8 mouse cellular contexts compared by ENCODE assay signal in genomic region chr17:28232475-28233060, GRCm38 (mm10). TPM values are rescaled to one million over a fixed set of nuclear protein-coding genes. Genes with fewer than 3 reads are reported as not detected.
DNase-seq lines count a peak whose midpoint lies in the region; ATAC-seq lines count a peak whose summit lies in the region.

Ppard (plus strand) TSS chr17:28232700.

- H3K4me1 ChIP-seq in hindbrain, embryonic 13.5 days (replicated peaks): peaks cover 31% of the 10 kb centered on the region

- peak; percentile 91 for ATAC-seq in hindbrain, embryonic 13.5 days (ENCODE audit: low FRiP score)

- no peaks in the 10 kb centered on the region for H3K36me3 ChIP-seq in hindbrain, embryonic 13.5 days

- H3K27ac ChIP-seq in hindbrain, embryonic 13.5 days: peak within 1 kb of the TSS; percentile 78

- peak within 1 kb of the TSS; percentile 81 for H3K4me2 ChIP-seq in hindbrain, embryonic 13.5 days

- H3K9ac ChIP-seq in hindbrain, embryonic 13.5 days: peak within 1 kb of the TSS; percentile 83

- WGBS in hindbrain, embryonic 13.5 days: under 1% methylated on average over 53 of the region's 57 CpGs

- DNase-seq in NIH3T3 (ENCODE audit: low read depth): peak; percentile 99
- DNase-seq in cerebellum, postnatal 10 days: peak; percentile 100
- peak; percentile 89 to 96 for DNase-seq in frontal cortex, postnatal 14 days (ENCODE audit: low spot score in 2 of 2)
- peak; percentile 96 to 99 for DNase-seq in layer of hippocampus, postnatal 25 days (ENCODE audit: extremely low spot score in 1 of 2, low spot score in 1 of 2)
- peak; percentile 97 for DNase-seq in lung, postnatal 25 days (ENCODE audit: low spot score)
- DNase-seq in retina, embryonic 14.5 days (ENCODE audit: low spot score): peak; percentile 99
- DNase-seq in thymus, postnatal 4 days: peak; percentile 100

- H3K27me3 ChIP-seq in hindbrain, embryonic 13.5 days: 0 out of 2 replicates have a peak, but pooled peaks cover 11% of the 10 kb centered on the region

- H3K4me3 ChIP-seq in hindbrain, embryonic 13.5 days: peak within 1 kb of the TSS; percentile 73

- no peaks in the 10 kb centered on the region for H3K9me3 ChIP-seq in hindbrain, embryonic 13.5 days

RNA-seq across cellular contexts. Expression of gene Ppard, which starts in this region (rescaled TPM):
- 1.5 and 2.1 TPM in 2 replicates for polyA plus RNA-seq in hindbrain, embryonic 13.5 days (2015; fragmentation: Nextera tagmentation; extraction: Ambion mirVana)
- 10 to 100 TPM; 19.9 to 22.9 TPM for total RNA-seq in layer of hippocampus, postnatal 25 days (2021)

Comparison
In these comparisons a context has a peak if more than half of its experiments do, and no peak if none do; other contexts are left out.
1. Peak in every context shown above with its lines: DNase-seq, ATAC-seq, H3K4me3 ChIP-seq and H3K27ac ChIP-seq.